Mouse (Mus musculus) urinary bladder, postnatal 0 days (tissue): Measurements from ENCODE around the gene Gpx2. TPM values are rescaled to one million over a fixed set of nuclear protein-coding genes. Genes with fewer than 3 reads are reported as not detected.

Source experiments
- polyA plus RNA-seq: library from polyadenylated mRNA; unstranded; fragments of >200 nt; fragmentation: Nextera tagmentation; extraction: Ambion mirVana; gene quantifications from 2 replicates; pipeline ENCODE4 v1.2.1, GENCODE M21; 2015

The Gpx2 gene
- polyA plus RNA-seq, result 0.67 and 0.89 TPM in 2 replicates

GRCm38 (mm10) chr12:76795350-76795749, at the start of gene Gpx2:
Gene Gpx2 (minus strand): TSS chr12:76795554.

GRCm38 (mm10) chr12:76822651-76823041, 27.3 kb upstream of the Gpx2 start, which contains the start of gene Rab15:
Gene Rab15 (minus strand): TSS chr12:76822908.

GRCm38 (mm10) chr12:76765354-76765851, 30.0 kb downstream of the Gpx2 start, which contains the start of the genes Churc1 and Fntb:
Gene Churc1 (plus strand): TSS chr12:76765538.
Gene Fntb (plus strand): TSS chr12:76765589.

Other genes with a start within 250 kb of the Gpx2 start
- gene Sptb, start 85.0 kb downstream of the Gpx2 start, polyA plus RNA-seq, result 0.51 and 0.65 TPM in 2 replicates
- gene Churc1, start 30.0 kb downstream of the Gpx2 start, polyA plus RNA-seq, result 156 and 191 TPM in 2 replicates
- gene Fntb, start 30.0 kb downstream of the Gpx2 start, polyA plus RNA-seq, result 16.6 and 17.2 TPM in 2 replicates
- gene Rab15, start 27.4 kb upstream of the Gpx2 start, polyA plus RNA-seq, result 42.7 and 43.1 TPM in 2 replicates
- 12.1 and 13.3 TPM in 2 replicates for gene Max, start 166.6 kb upstream of the Gpx2 start, polyA plus RNA-seq